Mouse (Mus musculus): Measurements from ENCODE around the gene Lin37.

GRCm38 (mm10) chr7:30518325-30518724, 41.3 kb downstream of the Lin37 start:
- TF ChIP-seq POLR2A (IDR thresholded peaks at IDR 0.05; ENCODE audit: borderline replicate concordance, control insufficient read depth, low read depth, low read length) (no peak), CTCF (IDR thresholded peaks at IDR 0.05; ENCODE audit: control insufficient read depth, insufficient read depth, low read length) (no peak)
